Mouse (Mus musculus): ENCODE measurements around the gene Arih2.

Arih2 gene

GRCm38 (mm10) chr9:108560227-108560841, 88.9 kb downstream of the Arih2 start, which contains the start of gene Impdh2:
Gene Impdh2, plus strand, starts transcription at chr9:108560286.
- DNase-seq (ENCODE audit: low spot score in 2 of 2) = peak; percentile 93 to 94

- no peak for DNase-seq (ENCODE audit: low spot score in 2 of 2)
Measured at GRCm38 (mm10) chr9:108559169-108559568, 90.0 kb downstream of the Arih2 start.
